ENCODE assay signal across 8 mouse cellular contexts in genomic region chr4:126609606-126610181, GRCm38 (mm10). TPM values are rescaled to one million over a fixed set of nuclear protein-coding genes. Genes with fewer than 3 reads are reported as not detected.
DNase-seq lines count a peak whose midpoint lies in the region; ATAC-seq and TF ChIP-seq lines count a peak whose summit lies in the region.

TSS of gene 5730409E04Rik (plus strand) at chr4:126609818.

- H3K9ac ChIP-seq in heart, embryonic 13.5 days = peak within 1 kb of the TSS; percentile 91
- peak within 1 kb of the TSS; percentile 72 for H3K9ac ChIP-seq in kidney, postnatal 0 days (ENCODE audit: low read depth, low read length)
- peak within 1 kb of the TSS; percentile 90 for H3K9ac ChIP-seq in liver, adult 2 months (ENCODE audit: low read depth, low read length)

- no peak for TF ChIP-seq CTCF in bone marrow macrophage, adult 2 months (IDR thresholded peaks at IDR 0.05; ENCODE audit: low read depth, low read length)
- TF ChIP-seq CTCF in kidney, postnatal 0 days (IDR thresholded peaks at IDR 0.05; ENCODE audit: low read depth) = no peak; the same call in 1 of the 2 replicates
- no peak for TF ChIP-seq CTCF in liver, adult 2 months (IDR thresholded peaks at IDR 0.05; ENCODE audit: low read depth, low read length)

- no peaks in the 10 kb centered on the region for H3K4me1 ChIP-seq in bone marrow macrophage, adult 2 months (ENCODE audit: control insufficient read depth, insufficient read depth, low read length)
- H3K4me1 ChIP-seq in forebrain, embryonic 10.5 days = peaks cover 20% of the 10 kb centered on the region
- H3K4me1 ChIP-seq in heart, embryonic 13.5 days = no peaks in the 10 kb centered on the region
- no peaks in the 10 kb centered on the region for H3K4me1 ChIP-seq in kidney, postnatal 0 days (replicated peaks; ENCODE audit: insufficient read depth, low read length)
- no peaks in the 10 kb centered on the region for H3K4me1 ChIP-seq in liver, adult 2 months (ENCODE audit: control insufficient read depth, insufficient read depth, low read length)

- H3K79me2 ChIP-seq in liver, adult 2 months (ENCODE audit: control insufficient read depth, insufficient read depth, low read length) = peaks cover 3% of the 10 kb centered on the region; the same call in 1 of the 2 replicates

- WGBS in forebrain, embryonic 10.5 days = 2% methylated on average over 48 of the region's 48 CpGs
- under 1% methylated on average over 48 of the region's 48 CpGs for WGBS in heart, embryonic 13.5 days
- 0% methylated on average over 44 of the region's 48 CpGs for WGBS in kidney, postnatal 0 days
- 2% methylated on average over 48 of the region's 48 CpGs for WGBS in liver, adult 2 months

- ATAC-seq in heart, embryonic 13.5 days (ENCODE audit: extremely low read depth, insufficient number of reproducible peaks, low FRiP score, low TSS enrichment) = peak; percentile 76; the same call in 1 of the 2 replicates
- ATAC-seq in kidney, postnatal 0 days (replicated peaks; ENCODE audit: low FRiP score, low read depth) = peak; percentile 88
- peak; percentile 83 for ATAC-seq in monocyte, adult 5-6 weeks (replicated peaks; ENCODE audit: insufficient number of reproducible peaks, low FRiP score, low TSS enrichment, poor library complexity, severe bottlenecking)

- no peaks in the 10 kb centered on the region for H3K9me3 ChIP-seq in forebrain, embryonic 10.5 days
- H3K9me3 ChIP-seq in heart, embryonic 13.5 days = no peaks in the 10 kb centered on the region
- H3K9me3 ChIP-seq in kidney, postnatal 0 days (replicated peaks; ENCODE audit: low read length) = no peaks in the 10 kb centered on the region

- H3K4me3 ChIP-seq in bone marrow macrophage, adult 2 months (ENCODE audit: insufficient read depth, low read length) = peak within 1 kb of the TSS; percentile 60
- peak within 1 kb of the TSS; percentile 70 for H3K4me3 ChIP-seq in forebrain, embryonic 10.5 days
- peak within 1 kb of the TSS; percentile 77 for H3K4me3 ChIP-seq in heart, embryonic 13.5 days
- H3K4me3 ChIP-seq in kidney, postnatal 0 days (replicated peaks; ENCODE audit: low read depth, low read length) = peak within 1 kb of the TSS; percentile 59
- H3K4me3 ChIP-seq in liver, adult 2 months (ENCODE audit: insufficient read depth, low read depth, low read length) = peak within 1 kb of the TSS; percentile 92

- H3K27me3 ChIP-seq in forebrain, embryonic 10.5 days (ENCODE audit: poor library complexity, severe bottlenecking) = peaks cover 95% of the 10 kb centered on the region
- no peaks in the 10 kb centered on the region for H3K27me3 ChIP-seq in heart, embryonic 13.5 days (replicated peaks)
- no peaks in the 10 kb centered on the region for H3K27me3 ChIP-seq in kidney, postnatal 0 days (ENCODE audit: insufficient read depth, low read length)
- no peaks in the 10 kb centered on the region for H3K27me3 ChIP-seq in liver, adult 2 months (ENCODE audit: control insufficient read depth, insufficient read depth, low read length)
- H3K27me3 ChIP-seq in splenic B cell, adult 2 months (ENCODE audit: control insufficient read depth, insufficient read depth, low read length, poor library complexity, severe bottlenecking) = no peaks in the 10 kb centered on the region

- peak; percentile 76 for DNase-seq in 3T3-L1 (ENCODE audit: low read depth, low spot score)
- peak; percentile 63 for DNase-seq in forebrain, embryonic 10.5 days (ENCODE audit: extremely low spot score, low spot score)
- peak; percentile 78 for DNase-seq in kidney, postnatal 0 days (ENCODE audit: low spot score)
- DNase-seq in liver, adult 2 months (ENCODE audit: extremely low read depth, low read depth, low spot score) = peak; percentile 70
- peak; percentile 38 for DNase-seq in splenic B cell, adult 2 months (ENCODE audit: low read depth, low spot score)

- no peak for TF ChIP-seq POLR2A in bone marrow macrophage, adult 2 months (IDR thresholded peaks at IDR 0.05; ENCODE audit: borderline replicate concordance, low read depth, low read length)
- peak; percentile 67; the same call in 1 of the 2 replicates for TF ChIP-seq POLR2A in liver, adult 2 months (IDR thresholded peaks at IDR 0.05; ENCODE audit: extremely low read depth, insufficient read depth, low read length)

- H3K27ac ChIP-seq in bone marrow macrophage, adult 2 months (ENCODE audit: insufficient read depth, low read depth, low read length) = peak within 1 kb of the TSS; percentile 21; the same call in 1 of the 2 replicates
- peak within 1 kb of the TSS; percentile 91 for H3K27ac ChIP-seq in forebrain, embryonic 10.5 days
- H3K27ac ChIP-seq in heart, embryonic 13.5 days (replicated peaks) = peak within 1 kb of the TSS; percentile 36; the same call in 1 of the 2 replicates
- H3K27ac ChIP-seq in kidney, postnatal 0 days = no peak within 1 kb of the TSS
- no peak within 1 kb of the TSS for H3K27ac ChIP-seq in liver, adult 2 months (replicated peaks; ENCODE audit: insufficient read depth, low read depth, low read length)

- H3K4me2 ChIP-seq in heart, embryonic 13.5 days = peak within 1 kb of the TSS; percentile 91
- H3K4me2 ChIP-seq in kidney, postnatal 0 days (ENCODE audit: low read length) = peak within 1 kb of the TSS; percentile 62

- H3K36me3 ChIP-seq in forebrain, embryonic 10.5 days (replicated peaks) = 0 out of 2 replicates have a peak, but pooled peaks cover 7% of the 10 kb centered on the region
- H3K36me3 ChIP-seq in heart, embryonic 13.5 days = peaks cover 10% of the 10 kb centered on the region
- H3K36me3 ChIP-seq in kidney, postnatal 0 days (ENCODE audit: insufficient read depth, low read length) = no peaks in the 10 kb centered on the region
- no peaks in the 10 kb centered on the region for H3K36me3 ChIP-seq in liver, adult 2 months (ENCODE audit: control insufficient read depth, insufficient read depth, low read length)
- no peaks in the 10 kb centered on the region for H3K36me3 ChIP-seq in splenic B cell, adult 2 months (ENCODE audit: control insufficient read depth, insufficient read depth, low read length, poor library complexity, severe bottlenecking)

RNA-seq across cellular contexts. Expression of gene 5730409E04Rik, which starts in this region (rescaled TPM):
- 11.7 and 13.0 TPM in 2 replicates for polyA plus RNA-seq in bone marrow macrophage, adult 2 months (2012; ENCODE audit: insufficient read depth, insufficient read length, missing spikeins)
- polyA plus RNA-seq in forebrain, embryonic 10.5 days (2016; fragmentation: Nextera tagmentation; extraction: Ambion mirVana) = 0.94 and 1.3 TPM in 2 replicates
- polyA plus RNA-seq in heart, embryonic 13.5 days (2015; fragmentation: Nextera tagmentation; extraction: Ambion mirVana) = 1.4 and 1.8 TPM in 2 replicates
- polyA plus RNA-seq in kidney, postnatal 0 days (2015; fragmentation: Nextera tagmentation; extraction: Ambion mirVana) = 1.3 and 1.9 TPM in 2 replicates
- total RNA-seq in liver, adult 2 months (2014; rRNA removed) = 3.3 and 3.7 TPM in 2 replicates
- polyA plus RNA-seq in liver, adult 2 months (2012; rRNA removed) = 4.5 and 4.8 TPM in 2 replicates
- 2.3 to 6.4 TPM (median 3.7 TPM) in 3 replicates for total RNA-seq in monocyte, adult 5-6 weeks (2017)

Comparison
In these comparisons a context has a peak if more than half of its experiments do, and no peak if none do; other contexts are left out.
1. H3K27ac ChIP-seq: peak in bone marrow macrophage, adult 2 months (single experiment), forebrain, embryonic 10.5 days (single experiment) and heart, embryonic 13.5 days (single experiment); none in kidney, postnatal 0 days (single experiment) and liver, adult 2 months (single experiment).
2. Peak in every context shown above with its lines, with median percentiles within 50 percentile points of each other: DNase-seq, H3K4me3 ChIP-seq, ATAC-seq and H3K9ac ChIP-seq.